Mouse (Mus musculus): Measurements from ENCODE around the gene Farp1. TPM values are rescaled to one million over a fixed set of nuclear protein-coding genes. Genes with fewer than 3 reads are reported as not detected.

Farp1 gene
- total RNA-seq, 2 experiments from 2014 or later = 7.1 to 8.7 TPM

DNA sequence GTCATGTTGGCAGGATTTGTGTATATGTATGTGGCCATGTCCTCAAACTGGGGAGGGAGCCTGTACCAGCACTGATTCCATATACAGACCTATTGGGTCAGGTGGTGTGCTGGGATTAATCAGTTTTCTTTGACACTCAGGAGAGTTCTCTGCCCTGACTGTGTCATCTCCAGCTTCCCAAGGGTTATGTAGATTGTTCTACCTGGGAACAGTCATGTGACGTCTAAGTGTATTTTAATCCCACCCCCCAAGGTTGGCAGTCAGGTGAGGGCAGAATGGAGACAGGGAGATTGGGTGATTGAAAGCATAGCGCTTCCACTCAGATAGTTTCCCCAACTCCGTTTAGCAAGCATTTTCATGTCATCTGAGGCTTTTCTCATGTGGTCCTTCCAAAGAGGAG is 110.3 kb downstream of the Farp1 start:
- DNase-seq = no peak

DNA sequence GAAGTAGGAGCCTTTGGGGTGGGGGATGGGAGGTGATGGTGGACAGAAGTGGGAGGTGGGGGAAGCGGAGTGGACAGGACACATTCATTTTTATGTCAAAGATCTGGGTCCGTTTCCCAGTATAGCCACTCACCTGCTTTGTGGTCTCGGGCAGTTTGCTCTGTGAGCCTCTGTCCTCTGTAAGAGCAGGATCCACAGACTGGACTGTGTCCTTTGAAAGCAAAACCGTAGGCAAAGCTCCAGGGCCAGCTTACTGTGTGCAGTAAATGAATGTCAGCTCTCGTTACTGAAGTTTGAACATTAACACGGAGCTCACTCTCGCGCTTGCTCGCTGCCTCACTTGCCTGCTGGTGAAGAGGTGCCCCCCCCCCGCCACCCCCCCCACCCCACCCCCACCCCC is 110.7 kb downstream of the Farp1 start:
- peak; percentile 22 to 35 for DNase-seq

DNA sequence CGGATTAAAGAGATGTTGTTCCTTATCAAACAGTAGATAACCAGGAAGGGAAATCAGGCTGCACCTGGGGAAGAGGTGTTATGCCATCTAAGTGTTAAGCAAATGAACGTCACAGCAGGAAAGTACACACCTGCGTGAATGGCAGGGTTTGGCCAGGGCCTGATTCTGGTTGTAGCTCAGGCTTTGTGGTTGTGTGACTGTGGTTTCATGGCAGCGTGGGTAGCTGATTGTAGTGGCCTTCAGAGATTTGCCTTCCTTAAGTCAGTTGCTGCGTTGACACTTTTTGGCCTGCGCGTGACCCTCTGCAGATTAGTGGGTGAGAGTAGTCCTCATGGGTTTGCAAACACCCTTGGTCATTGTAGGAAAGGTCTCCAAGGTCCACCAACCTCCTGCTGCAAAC is 111.2 kb downstream of the Farp1 start:
- no peak for DNase-seq

DNA sequence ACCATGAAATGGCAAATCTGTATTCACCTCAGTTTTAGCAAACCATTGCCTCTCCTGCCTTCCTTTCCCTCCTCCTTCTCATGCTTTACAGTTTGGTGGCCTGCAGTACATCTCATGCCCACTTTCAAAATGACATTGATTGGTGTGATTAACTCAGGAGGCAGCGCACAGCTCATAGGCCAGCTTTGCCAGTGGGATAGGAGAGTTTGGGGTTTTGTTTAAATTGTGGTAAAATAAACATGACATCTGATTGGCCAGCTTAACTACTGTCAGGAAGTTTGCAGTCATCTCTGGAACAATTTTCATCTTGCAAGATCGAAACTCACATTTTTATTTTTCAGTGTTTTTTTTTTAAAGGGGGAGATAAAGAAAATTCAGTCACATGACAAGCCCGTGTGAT is 112.0 kb downstream of the Farp1 start:
- DNase-seq = no peak

DNA sequence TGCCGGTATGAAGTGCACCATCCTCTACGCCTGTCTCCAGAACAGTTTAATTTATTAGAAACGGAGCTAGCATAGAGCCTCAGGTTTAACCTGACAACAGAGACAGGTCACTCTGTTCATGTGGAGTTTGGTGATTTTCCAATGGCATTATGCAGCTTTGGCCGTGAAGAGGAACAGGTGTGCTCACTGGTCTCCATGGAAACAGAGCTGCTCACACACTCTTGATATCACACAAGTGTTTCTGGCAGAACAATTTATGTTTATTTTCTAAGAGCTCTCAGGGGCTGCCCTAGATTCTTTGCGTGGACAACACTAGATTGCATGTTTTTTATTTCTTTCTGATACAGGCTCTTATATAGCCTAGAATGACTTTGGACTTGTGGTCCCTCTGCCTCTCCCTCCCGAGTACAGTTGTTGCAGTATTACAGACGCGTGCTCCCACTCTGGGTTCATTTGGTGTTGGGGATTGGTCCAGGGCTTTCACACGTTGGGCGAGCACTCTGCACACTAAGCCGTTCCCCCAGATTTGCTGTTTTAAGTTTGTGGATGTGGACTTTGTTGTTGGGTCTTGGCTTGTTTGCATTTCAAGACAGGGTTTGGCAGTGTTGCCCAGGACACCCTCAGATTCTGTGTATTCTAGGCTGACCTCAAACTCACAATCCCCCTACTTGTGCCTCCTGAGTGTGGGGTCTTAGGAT is 113.2 kb downstream of the Farp1 start:
- DNase-seq = no peak

DNA sequence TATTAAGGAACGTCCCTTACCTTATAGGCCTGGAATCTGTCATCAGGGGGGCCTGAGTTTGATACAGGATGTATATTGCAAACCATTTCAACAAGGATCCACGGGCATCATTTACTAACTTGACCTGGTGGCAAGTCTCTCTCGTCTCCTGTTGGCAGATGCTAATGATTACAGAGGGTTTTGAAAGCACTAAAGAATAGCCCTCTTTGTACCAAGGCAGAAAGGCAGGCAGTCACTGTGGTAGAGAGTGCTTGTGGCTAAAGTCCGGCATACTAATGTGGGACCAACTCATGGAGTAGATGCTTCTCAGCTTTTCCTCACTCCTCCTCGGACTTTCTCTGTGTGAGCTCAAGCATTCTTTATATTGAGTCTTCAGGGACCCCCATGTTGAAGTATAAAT is 115.0 kb downstream of the Farp1 start:
- no peak for DNase-seq

DNA sequence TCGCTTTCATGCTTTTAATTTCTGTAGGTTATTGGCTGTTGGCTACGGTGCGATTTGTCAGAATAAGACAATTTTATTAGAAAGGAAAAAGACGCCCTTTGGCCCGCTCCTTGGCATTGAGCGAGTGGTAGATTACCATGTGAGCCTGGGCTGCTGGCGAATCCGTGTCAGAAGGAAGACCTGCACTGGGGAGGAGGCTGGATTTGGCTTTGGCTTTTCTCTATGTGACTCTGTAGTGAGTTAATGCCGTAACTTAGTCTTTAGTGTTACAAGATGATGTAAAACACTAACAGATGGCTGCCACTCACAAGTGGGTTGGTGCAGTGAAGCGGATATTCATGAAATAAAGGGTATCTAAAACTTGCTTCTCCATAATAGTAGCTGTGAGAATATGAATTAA is 116.8 kb downstream of the Farp1 start:
- DNase-seq = no peak

DNA sequence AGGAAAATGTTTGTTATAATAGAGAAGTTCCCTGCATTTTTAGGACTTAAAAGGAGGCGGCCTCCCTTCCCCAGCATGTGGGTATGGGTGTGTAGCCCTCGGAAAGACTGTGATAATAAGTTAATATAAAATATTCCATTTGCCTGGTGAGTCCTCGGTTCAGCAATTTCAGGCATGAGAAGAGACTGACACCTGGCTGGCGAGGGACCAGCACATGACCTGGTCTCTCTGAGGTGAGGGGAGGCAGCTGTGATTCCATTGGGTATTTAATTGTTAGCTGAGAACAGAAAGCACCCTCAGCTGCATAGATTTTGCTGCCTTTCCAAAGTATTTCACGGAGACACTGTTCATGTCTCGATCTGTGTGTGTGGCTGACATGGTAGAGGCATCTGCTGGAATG is 117.8 kb downstream of the Farp1 start:
- DNase-seq = no peak

DNA sequence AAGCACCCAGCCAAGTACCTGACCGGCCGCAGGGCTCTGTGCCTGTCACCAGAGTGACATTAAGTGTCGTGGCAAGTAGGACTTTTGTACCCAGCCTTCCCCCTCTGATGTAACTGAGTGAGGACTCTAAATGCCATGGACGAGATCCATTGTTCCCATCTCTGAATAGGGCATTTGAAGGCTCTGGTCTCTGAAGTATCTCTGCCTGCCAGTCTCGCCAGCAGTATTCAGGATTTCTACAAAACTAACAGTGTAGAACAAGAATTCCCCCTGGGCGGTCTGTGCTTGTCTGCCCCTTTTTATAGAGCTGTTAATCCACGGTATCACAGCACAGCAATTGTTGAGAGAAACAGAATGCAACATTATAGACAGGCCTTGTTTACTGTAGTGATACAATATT is 118.3 kb downstream of the Farp1 start:
- DNase-seq = no peak

DNA sequence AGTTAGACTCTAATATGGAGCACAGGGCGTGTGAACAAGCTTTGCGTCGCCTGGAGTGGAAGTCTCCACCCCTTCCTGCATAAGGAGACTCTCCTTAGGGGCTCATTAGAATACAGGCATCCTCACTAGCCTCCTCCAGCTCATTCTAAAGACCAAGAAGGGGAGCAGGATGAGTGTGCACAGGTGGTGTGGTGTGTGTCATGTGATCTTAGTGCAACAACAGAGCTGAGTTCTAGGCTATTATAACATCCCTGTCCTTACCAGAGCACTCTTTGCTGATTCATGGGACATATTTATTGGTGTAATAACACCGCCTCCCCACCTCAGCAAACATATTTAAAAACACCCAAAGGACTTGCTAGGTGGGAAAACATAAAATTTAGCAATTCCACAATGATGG is 120.2 kb downstream of the Farp1 start:
- DNase-seq = no peak

DNA sequence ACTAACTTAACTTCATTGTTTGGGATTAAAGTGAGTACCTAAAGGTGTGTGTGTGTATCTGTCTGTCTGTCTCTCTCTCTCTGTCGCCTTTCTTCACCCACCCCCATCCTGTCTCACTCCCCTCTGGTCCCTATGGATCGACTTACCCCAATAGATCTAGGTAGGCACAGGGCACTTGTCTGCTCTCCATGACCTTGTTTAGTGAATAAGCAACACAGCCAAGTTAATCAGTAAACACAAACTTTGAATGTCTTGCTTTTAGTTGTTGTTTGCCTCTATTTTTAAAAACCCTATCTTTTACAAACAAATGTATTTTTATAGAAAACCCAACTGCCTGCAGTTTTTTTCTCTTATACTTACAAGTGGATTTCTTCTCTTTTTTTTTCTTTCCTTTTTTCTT is 123.6 kb downstream of the Farp1 start:
- DNase-seq = no peak

DNA sequence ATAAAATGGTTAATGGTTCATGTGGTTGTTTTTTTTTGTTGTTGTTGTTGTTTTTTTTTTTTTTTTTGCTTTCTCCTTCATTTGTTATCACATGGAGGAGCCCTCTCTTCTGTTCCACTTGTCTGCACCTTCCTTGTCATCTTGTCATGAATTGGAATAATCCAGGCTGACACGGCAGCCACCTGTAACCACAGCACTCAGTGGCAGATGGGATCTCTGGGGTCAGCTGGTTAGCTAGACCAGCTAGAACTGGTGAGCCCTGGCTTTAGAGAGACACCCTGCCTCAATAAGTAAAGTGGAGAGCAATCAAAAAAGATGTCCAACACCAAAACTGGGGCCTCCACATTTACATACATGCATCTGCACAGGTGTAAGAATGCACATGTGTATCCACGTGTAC is 127.8 kb downstream of the Farp1 start:
- no peak for DNase-seq

DNA sequence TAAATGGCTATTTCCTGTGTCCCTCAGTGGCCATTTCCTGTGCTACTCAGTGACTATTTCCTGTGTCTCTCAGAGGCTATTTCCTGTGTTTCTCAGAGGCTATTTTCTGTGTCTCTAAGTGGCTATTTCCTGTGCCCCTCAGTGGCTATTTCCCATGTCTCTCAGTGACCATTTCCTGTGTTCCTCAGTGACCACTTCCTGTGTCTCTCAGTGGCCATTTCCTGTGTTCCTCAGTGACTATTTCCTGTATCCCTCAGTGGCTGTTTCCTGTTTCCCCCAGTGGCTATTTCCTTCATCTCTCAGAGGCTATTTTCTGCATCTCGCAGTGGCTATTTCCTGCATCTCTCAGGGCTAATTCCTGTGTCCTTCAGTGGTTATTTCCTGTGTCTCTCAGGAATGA is 129.9 kb downstream of the Farp1 start:
- peak in 1 of 2 experiments; percentile 16 for DNase-seq

DNA sequence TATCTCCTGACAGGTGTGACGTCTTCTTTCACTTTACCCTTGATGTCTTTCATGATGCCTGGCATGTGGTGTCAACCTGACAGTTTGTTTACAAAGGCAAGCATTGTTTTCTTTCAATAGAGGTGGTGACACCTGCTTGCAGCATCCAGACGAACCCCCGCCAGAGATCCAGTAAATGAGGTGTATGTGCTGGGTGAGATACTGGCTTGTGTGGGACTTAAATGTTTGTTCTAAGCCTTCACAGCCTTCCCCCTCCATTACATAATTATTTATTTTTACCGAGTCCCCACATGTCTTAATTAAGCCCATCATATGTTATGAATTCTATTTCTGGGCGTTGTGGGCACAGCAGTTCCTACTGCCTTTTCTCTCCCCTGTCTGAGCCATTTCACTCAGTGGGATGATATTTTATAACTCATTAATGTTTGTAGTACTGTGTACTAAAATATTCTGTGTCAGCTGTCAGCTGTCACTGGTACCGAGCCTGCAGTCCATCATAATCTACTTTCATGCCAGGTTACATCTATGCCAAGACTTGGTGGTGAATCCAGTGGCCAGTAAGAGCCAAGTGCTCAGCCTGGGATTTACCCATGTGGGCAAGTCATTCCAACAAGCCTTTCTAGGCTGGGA is 130.5 kb downstream of the Farp1 start:
- peak; percentile 37 to 57 for DNase-seq

DNA sequence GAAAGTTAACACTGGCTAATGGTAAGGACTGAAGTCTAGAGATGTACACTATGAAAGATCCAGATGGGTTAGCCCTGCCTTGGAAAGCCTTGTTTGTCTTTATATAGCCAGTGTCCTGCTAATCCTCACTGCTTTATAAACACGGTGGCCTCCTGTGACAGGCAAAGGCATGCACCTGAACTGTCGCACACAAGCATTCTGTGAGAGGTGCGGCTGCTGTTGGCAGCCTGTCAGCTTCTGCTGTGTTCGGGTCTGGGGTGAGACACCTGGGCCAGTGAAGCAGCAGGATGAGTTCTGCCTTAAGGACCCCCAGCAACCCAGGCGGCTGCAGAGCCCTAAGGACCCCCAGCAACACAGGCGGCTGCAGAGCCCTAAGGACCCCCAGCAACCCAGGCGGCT is 131.0 kb downstream of the Farp1 start:
- no peak for DNase-seq

DNA sequence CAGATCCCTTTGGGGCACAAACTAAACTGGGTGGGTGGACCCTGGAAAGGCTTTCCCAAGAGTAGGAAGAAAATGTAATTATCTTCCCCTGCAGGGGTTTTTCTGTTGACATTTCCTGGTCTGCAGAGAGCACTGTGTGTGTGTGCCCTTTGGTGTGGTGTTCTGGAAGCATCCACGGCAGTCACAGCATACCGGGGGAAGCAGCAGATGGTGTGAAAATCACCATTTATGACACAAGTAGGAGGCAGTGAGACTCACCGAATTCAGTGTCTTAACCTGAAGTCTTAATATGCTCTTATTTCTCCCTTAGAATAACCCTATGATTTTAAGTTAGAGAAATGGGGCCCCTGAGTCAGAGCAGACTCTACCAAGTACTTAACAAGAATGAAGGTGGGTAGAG is 133.7 kb downstream of the Farp1 start:
- no peak for DNase-seq

DNA sequence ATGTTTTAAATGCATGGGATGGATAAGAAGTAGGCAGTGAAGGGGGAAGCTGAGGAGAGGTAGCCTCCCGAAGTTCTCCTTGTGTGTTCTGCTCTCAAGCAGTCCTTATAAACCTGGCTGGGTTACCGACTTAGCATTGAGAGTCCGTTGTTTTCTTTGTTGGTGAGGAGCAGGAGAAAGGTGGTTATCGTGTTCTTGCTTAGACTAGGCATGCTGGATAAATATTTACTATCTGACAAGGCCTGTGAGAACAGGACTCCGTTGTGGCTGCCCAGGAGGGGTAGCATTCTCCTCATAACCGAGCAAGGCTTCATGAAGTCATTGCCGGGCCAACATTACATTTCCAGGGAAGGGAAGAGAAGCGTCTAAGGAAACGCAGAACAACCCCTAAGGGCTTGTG is 135.3 kb downstream of the Farp1 start:
- DNase-seq = no peak

DNA sequence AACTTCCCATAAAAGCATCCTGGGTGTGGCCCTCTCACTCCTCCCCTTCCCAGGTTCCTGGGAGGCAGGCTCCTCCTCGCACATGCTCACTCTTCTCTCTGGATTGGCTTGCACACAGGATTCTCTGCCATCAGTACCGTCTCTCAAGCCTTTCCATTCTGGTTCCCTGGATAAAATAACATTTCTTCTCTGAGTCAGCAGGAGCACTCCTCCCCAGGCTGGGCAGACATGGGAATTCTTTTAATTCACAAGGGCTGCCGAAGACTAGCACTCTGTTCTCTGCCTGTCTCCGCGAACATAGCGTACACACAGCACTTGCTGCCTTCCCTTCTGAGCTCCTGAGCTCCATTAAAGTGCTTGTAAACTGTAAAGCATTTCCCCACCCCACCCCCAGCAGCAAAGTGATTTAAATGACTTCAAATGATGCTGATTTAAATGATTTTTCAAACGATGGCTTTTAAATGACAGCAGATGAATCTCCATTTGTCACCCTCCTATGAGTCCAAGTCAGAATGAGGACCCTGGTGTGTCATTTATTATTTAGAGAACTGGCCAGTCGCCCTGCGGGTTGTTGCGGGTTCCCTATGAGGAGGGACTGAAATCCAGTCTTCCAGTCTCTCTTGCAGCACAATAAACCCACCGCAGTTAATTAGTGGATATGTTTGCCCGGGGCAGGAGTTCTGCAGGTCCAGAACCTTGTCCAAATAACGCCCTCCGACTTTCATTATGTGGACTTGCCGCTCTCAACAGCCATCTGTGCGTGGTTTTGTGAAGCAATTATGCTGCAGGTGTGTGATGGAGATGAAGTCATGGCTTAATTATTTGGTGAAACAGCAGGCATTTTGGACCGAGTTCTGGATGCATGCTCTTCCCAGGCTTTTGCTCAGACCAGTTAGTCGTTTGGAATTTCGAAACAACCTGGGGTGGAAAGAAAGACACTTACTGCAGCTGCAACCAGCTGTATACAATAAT is 137.4 kb downstream of the Farp1 start:
- DNase-seq = peak; percentile 46 to 63

DNA sequence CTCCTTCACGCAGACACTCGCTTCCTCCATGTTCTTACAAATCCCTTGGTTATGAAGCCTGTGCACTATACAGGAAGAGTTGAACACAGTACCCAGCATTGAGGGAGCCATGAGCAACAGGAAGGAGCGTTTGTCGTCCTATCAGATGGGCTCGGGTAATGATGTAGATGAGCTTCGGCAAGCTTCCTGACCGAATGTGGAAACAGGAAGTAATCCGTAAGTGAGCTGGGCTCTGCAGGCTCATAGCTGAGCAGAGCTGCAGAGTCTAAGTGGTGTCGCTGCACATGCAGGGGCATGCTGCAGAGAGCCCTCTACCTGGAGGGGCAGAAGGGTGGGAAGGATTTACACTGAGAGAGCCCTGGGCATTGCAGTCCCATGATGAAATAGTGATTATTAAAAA is 140.4 kb downstream of the Farp1 start:
- DNase-seq = peak; percentile 28 to 43

DNA sequence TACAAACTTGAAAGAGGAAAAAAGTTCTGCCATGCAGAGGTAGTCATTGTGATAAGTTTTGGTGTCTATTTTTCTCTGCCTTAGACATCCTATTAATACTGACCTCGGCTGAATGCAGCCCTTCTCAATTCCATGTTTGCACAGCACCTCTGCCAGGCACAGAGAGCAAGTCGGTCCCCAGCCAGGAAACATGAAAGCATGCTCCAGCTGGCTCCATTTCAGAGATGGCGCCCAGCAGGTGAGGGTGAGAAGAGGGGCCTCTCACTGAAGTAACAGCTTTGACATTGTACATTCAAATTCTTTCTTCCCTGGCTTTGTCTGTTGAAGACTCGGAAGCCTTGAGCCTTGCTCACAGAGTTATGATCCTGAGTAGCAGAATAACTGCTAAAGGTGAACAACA is 140.9 kb downstream of the Farp1 start:
- peak; percentile 35 to 36 for DNase-seq

DNA sequence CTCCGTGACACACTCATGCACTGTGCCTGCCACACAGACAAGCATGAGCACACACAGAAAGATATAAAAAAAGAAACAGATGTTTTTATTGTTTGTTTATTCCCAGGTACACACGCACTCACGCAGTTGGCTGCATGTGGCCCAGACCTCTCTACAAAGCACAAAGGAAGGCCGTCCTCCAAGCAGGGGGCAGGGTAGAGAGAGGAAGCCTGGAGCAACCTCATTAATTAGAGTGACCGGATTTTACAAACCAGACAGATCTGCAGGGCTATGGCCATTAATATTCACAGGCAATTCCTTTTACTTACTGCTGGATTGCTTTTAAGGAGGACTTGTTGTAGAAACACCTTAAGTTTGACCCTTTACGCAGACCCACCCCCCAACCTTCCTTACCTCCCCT is 142.9 kb downstream of the Farp1 start:
- no peak for DNase-seq

DNA sequence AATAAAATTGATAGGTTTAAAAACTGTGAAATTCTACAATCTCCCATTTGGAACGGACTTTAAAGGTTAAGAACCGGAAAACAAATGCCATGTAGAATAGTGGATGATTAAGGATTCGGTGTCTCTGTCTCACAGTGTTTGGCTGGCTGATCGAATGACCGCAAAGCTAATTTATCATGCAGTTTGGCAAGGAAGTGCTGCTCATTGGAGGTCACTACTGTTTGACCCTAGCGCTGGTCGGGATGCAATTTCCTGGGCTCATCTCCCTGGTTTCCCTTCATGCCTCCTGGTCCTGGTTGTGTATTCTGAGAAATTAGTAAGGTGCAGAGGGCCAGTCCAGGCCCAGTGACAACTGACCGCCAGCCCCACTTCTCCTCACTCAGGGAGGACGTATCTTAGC is 145.6 kb downstream of the Farp1 start:
- DNase-seq = no peak

DNA sequence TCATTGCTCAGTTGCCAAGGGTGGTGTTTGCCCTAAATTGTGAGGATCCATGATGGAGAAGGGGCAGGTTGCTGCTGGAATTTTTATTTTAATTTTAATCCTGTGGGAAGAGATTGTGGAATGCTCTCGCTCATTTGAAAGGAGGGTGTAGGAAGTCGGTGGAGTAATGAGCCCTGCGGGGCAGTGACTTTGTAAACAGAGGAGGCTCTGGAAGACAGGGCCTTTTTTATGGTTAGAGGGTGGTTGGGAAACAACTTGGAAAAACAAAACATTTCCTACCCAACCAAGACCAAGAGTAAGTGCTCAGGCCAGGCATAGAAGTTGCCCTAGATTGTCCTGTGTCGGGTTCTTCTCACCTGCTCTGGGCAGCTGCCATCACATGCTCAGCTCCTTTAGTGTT is 146.8 kb downstream of the Farp1 start:
- DNase-seq = no peak
